Mouse (Mus musculus): ENCODE data around the gene Cdh13. TPM values are rescaled to one million over a fixed set of nuclear protein-coding genes. Genes with fewer than 3 reads are reported as not detected.

Gene Cdh13
- polyA plus RNA-seq, 1 experiment from 2014 or later = 3.0 TPM

DNA sequence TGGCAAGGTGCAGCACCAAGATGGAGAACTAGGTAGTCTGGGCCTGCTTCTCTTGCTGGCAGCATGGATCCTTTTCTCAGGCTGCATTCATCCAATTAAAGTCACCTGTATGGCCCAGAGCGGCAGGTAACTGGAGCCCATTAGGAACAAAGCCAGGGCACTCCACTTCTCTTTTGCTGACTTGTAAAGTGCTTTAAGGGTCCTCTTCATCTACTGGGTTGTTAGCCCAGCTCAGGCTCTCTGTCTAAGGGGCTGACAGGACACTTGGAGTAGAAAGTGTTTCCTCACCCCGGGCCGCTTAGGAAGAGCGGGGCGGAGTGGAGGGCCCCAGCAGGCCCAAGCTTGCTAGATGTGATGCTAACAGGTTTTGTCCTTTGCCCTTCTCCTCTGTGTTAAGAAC lies 12.9 kb downstream of the Cdh13 start:
- no peak for DNase-seq (ENCODE audit: low spot score)

DNA sequence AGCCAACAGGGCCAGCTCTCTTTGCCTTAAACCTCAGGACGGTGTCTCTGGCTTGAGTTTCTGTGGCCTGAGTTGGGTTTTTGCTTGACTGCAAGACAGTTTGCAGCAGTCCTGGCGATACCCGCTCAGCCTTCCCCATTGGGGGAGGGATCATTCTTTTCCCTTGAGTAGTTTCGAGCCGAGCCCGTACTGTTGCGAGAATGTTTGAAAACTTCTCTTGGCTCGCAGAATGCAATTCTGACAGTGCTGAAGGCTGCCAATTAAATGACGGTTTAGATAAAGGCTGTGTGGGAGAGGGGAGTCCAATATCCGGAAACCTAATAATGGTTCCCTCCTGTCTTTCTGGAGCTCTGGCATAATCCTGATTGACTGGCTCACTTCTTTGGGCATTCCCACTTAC lies 23.4 kb downstream of the Cdh13 start:
- no peak for DNase-seq (ENCODE audit: low spot score)

DNA sequence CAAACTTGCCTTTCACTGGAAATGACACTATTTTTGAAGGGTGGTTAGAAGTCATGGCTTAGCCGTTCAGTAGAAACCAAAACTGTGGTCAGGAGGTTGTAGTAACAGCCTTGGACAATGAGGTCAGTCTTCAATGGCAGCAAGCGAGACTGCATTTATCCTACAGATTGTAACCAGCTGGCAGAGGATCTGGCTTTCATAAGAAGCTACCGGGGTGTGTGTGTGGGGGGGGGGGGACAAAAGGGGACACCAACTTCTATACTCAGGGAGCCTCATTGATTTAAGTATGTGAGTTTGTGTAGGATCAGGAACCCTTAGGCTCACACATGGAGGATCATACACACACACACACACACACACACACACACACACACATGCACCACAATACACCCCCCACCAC lies 25.6 kb downstream of the Cdh13 start:
- no peak for DNase-seq (ENCODE audit: low spot score)

DNA sequence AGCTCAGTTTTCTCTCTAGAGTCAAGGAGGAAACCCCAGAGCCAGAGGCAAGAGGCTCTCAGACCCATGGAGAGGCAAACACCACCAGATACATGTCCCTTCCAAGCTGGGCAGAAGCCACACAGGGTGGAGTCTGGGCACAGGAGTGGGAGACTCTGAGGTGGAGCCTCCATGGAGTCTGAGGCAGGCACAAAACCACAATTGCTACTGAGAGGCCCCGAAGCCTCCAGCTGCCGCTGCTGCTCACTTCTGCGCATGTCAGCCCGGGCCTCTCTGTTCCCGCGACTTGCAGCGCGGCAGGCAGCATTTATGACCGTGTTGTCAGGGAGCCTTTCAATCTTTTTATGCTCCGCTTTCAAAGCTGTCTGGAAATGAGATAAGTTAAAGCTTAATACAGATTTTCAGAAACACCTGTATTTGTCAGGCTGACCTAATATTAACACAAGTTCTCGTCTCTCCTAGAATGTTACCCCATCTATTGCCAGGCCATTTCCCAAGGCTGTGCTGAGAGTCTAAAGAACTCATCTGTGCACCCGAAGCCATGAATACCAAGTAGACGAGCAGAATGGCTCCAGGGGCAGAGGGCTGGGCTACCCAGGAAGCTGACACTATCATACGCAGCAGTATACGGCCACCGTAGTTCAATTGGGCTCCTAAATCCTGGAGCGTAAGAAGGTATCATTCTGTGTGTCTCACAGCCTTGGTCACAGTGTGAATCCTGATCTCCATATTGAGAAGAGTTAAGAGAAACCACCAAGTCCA lies 30.1 kb downstream of the Cdh13 start:
- peak; percentile 12 for DNase-seq (ENCODE audit: low spot score)

DNA sequence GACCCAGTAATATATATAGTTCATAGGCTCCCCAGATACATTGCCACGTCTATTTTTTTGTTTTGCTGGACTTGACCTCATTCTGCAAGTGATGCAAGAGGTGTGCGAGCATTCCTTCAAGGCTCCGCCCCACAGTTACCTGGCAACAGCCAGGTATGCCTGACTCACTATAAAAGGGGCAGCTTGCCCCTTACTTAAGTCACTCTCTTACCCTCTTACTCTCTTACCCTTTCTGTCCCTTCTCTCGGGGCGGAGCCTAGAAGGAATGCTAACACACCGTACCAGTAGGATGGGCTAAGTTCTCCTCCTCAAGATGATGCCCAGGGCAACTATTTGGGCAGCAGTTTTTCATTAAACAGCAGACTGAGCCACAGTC lies 30.6 kb downstream of the Cdh13 start:
- DNase-seq (ENCODE audit: low spot score) = no peak

DNA sequence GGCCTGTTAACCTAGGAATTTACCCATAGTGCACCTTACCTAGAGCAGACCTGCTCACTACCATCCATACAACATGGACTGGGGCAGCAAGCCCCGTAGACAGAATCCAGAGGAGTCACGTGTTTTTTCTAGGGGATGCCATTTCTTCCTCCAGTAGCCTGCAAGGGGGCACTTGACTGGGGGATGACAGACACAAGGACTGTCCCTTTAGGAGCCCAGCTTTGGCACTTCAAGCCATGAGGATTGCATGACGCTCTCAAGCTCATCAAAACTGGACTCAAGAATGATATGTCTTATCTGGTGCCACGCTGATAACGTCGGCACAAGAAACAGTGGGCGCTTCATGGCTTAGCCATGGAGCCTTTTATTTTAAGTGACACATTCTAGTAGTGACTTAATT lies 31.4 kb downstream of the Cdh13 start:
- DNase-seq (ENCODE audit: low spot score) = no peak

DNA sequence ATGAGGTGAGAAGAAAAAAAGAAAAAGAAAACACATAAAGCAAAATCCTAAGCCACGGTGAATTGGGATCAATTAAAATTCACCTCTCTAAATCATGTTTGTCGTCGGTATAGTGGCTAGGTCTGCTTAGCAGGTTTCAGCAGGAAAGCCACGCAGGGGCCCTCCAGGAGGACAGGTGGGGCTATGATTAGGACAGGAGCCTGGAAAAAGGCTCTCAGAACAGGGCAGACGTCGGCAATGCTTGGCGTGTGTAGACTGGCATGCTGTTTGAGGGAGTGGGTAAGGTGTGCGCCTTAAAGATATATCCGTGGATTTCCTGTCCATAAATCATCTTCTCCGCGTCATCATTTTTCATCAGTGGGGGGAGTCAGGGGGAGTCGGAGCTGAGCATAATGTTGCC lies 32.9 kb downstream of the Cdh13 start:
- DNase-seq (ENCODE audit: low spot score) = no peak

DNA sequence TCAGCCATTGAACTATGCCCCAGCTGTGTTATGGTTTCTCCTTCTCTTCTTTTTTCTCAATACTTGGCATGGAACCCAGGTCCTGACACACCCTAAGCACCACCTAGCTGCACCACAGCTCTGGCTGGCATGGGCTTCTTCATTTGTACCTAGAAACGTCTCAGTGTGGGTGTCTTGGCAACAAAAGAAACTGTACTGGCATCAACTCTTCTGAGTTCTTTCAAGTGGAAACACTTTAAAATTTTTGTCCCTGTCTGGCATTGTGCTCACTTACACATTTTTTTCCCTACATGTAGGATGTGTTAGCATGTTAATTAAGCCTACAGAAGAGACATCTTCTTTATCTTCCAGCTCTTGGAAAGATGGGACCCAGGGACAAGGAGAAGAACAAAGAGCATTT lies 37.0 kb downstream of the Cdh13 start:
- DNase-seq (ENCODE audit: low spot score) = no peak

DNA sequence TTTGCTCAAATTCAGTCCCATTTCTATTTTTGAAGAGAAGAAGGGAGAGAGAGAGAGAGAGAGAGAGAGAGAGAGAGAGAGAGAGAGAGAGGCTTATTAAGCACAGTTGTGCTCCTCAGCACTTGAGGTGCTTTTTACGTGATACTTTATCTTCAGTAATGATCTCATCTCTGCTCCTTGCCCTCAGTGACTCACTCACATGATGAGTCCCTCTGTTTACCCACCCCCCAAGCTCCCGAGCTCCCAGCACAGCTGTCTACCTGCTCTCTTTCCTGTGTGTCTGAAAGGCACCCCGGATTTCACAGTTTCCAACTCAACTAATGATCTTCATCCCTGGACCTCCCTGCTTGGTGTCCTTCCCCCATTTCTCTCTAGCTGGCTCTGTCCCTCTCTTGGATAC lies 39.9 kb downstream of the Cdh13 start:
- no peak for DNase-seq (ENCODE audit: low spot score)

DNA sequence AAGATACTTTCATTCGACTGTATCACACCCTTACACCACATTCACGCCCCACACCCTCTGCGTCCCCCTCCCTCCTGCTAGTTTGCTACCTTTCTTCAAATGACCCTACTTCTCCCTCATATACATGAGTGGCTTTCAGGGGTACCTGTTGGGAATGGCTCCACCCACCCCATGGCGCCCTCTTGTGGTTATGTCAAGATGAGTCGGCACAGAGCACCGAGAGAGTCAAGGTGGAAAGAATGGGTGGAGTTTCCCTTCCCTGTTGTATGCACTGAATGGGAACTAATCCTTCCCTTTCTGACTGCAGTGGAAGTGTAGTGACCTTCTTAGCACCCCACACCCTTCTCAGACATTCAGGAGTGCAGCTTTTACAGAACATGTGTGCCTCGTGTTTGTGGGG lies 51.4 kb downstream of the Cdh13 start:
- DNase-seq (ENCODE audit: low spot score) = no peak

DNA sequence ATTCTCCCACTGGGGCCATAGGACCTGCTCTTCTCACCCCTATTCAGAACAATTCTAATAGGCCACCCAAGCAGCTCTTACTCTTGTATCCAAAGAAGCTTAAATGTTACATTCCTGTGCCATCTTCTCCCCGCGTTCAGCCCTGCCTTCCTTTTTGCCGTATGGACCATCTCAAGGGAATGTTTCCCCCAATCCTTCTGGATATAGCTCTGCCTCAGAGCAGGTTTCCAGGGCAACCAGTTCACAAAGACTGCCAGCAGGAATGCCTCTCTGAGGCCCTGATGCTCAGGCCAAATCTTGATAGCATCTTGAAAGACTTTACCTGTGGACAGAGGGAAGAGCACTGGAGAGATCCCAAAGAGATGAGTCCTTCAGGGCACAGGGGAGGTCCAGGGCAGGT lies 56.2 kb downstream of the Cdh13 start:
- no peak for DNase-seq (ENCODE audit: low spot score)

DNA sequence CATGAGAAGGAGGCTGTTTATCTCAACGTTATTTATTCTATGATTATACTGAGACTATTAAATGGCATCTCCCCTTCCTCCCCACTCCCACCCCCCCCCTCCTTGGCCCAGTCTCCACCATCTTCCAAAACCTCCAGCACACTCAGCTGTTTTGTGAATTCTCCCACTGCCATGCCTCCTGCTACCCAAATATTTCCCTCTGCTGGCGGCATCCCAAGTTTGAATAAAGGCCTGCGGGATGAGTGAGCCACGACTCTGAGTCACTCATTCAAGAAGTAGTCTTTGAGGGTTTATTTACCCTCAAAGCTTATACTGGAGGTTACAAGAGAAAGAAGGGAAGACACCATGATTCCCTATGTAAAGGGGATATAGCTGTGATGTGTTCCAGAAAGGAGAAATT lies 59.7 kb downstream of the Cdh13 start:
- no peak for DNase-seq (ENCODE audit: low spot score)

DNA sequence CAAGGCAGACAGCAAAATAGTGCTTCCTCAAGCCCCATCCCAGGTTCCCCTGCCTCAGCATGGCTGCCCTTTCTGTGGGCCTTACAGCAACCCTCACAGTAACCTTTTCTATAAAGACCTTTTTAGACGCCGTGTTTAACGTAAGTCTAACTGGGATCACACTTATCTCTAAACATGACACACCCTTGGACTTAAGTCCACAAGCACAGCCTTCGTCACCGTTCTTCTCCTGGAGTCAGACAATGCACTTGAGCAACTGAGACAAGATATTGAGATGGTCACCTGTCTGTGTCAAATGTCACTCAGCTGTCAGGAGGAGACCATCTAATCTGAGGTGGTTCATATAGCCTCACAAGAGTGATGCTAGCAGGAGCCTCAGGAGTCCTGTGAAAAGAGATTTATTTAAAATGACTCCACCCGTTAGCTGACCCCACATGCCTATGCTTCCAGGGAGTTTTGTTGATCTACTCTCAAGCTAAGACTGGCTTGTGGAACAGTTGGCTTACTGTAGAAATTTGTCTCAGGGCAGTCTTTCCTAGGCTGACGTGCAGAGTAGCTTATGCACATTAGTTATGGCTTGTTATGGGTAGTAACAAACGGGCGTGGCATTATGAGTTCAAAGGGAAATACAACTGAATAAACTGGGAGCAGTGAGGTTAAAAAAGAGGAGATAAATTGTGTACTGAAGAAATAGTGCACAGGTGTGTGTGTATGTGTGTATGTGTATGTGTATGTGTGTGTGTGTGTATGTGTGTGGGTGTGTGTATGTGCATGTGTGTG lies 65.4 kb downstream of the Cdh13 start:
- DNase-seq (ENCODE audit: low spot score) = no peak

DNA sequence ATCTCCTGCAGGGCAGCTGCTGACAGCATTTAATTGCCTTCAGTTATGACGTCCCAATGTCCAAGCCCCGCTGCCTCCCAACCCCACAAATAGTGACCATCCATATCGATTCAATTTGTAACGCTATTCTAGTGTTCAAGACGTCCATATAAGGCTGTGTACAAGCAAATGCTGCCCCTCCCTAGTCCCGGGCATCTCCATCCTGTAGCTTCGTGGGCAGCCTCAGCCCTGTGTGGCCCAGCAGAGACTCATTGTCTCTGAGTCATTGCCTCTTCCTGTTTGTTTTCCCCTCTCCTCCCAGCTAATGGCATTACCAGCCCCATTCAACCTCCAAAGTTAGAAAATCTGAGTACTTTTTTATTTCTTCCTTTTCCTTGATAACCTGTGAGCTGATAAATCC lies 66.6 kb downstream of the Cdh13 start:
- no peak for DNase-seq (ENCODE audit: low spot score)

DNA sequence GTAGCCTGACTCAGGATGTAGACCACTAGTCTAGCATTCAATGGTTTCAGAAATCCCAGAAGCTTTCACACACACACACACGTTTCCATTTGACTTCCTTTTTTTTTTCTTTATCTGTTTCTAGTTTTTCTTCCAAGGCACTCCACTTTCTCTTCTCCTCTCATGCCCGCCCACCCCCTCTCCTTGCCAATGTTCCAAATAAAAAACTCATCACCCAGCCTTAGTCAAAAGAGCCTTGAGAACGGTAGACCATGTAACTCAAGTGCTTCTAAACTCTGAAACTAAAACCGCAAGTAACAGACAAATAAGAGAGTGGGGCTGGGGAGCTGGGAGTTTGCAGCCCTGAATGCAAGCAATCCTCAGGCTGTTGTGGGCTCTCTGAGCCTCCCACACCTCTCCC lies 69.5 kb downstream of the Cdh13 start:
- DNase-seq (ENCODE audit: low spot score) = no peak

DNA sequence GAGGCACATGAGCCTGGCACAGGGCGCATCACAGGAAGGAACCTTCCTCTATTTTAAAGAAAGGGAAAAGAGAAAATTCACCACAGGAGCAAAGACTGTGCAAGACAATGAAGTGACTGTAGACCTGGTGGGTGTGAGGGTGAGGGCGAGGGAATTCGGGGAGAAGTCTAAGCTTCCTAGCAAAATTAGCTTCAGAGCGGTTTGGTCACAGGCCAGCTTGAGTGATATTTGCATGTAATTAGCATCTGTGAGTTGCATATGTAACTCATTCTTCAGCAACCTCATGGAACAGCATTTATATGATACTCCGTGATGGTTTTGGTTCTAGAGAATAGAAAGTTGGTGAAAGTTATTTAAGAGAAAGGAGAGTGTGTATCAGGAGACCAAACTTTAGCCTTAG lies 73.5 kb downstream of the Cdh13 start:
- no peak for DNase-seq (ENCODE audit: low spot score)

DNA sequence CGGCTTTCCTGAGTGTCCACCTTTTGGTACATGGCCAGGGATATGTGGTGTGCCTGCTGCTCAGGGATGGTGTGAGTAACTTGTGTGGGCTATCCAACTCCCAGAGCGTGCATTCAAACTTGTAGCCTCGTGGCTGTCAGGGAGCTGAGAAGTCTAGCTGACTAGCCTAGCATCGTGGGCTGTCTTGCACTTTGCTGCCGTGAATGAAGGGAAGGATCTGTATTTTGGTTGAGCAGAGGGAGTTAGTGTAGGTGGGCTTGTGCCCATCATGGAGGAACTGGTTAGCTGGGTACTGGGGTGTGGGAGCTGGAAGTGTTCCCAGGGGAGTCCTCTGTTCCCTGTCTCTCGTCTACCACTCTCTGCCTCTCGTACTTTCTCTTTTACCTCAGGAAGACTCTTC lies 74.1 kb downstream of the Cdh13 start:
- DNase-seq (ENCODE audit: low spot score) = no peak

DNA sequence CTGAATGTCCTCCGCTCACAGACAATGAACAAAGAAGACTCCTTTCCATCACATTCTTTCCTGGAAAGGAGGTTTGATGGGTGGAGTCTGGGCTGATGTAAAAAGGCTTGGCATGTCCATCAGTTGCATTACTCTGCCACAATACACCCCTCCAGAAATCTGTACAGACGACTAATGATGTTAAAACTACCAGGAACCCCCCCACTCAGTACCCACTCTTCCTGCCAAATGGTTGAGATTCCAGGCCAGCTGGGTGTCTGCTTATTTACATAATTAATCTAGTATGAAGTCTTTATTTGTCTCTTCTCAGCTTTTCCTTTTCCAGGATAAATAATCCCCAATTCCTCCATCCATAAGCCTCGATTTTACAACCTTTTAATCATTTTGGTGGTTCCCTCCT lies 80.2 kb downstream of the Cdh13 start:
- no peak for DNase-seq (ENCODE audit: low spot score)

DNA sequence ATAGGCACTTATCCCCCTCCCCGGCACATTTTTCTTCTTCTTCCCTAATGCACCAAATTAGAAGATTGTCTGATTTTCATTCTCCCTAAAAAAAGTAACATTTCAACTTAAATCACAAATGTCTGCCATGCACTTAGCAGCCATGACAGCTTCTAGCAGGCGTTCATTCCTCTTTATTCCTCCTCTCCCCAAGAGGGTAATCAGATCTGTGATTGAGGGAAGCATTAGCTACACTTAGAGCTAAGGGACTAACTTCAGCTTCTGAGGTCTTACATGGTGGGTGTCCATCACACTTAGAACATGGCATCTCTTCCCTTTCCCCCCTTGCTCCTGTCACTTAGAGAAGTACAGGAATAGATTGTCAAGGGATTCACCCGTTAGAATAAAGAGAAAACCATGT lies 89.6 kb downstream of the Cdh13 start:
- no peak for DNase-seq (ENCODE audit: low spot score)

DNA sequence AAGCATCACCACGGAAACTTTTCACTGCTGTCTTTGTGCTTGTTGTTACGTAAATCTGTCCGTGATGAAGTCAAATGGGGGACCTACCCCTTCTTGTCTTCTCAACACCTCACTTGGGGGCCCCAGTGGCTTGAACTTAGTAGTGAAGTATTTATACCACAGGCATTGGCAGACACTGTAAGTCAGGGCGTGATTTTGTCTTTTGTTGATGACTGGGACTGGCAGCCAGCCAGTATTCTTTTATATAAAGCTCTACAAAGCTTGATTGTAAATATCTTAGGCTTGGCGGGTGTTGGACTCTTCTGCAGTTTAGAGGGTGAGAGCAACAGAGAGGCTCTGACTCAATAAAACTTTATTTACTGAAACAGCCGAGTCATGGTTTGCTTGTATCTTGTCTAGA lies 91.2 kb downstream of the Cdh13 start:
- DNase-seq (ENCODE audit: low spot score) = no peak

DNA sequence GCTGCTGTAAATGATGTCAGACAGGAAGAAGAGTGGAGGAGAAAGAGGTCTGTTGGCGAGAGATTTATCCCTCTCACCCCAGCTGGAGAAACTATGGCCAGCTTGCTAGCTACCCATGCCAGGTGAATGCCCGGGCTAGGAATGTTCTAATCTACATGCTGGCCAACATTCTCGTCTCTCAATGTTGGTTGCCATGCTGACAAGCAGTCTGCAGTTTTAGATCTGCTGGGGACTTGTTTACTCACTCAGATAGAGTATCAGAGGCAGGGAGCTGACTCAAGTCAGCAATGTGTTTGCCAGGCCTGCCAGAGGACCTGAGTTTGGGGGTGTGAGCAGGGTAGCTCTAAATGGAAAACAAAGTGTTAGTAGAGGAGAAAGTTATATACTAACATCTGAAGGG lies 93.3 kb downstream of the Cdh13 start:
- no peak for DNase-seq (ENCODE audit: low spot score)

DNA sequence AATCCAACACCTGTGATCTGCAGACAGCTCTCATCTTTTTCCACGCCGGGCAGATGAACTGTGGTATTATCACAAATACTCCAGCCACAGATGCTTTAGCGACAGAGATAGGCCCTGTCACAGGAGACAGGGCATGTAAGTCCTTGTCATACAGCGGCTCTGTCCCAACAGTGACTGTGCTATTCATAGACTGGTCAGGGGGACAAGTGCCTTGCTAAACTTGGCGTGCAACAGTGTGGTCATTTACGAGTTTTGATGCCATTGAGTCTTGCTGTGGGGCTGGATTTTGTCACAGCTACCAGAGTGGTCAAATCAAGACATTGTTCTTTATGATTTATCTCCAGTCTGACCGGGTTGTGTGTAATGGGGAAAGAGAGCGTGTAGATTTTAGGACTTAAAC lies 95.5 kb downstream of the Cdh13 start:
- DNase-seq (ENCODE audit: low spot score) = no peak

DNA sequence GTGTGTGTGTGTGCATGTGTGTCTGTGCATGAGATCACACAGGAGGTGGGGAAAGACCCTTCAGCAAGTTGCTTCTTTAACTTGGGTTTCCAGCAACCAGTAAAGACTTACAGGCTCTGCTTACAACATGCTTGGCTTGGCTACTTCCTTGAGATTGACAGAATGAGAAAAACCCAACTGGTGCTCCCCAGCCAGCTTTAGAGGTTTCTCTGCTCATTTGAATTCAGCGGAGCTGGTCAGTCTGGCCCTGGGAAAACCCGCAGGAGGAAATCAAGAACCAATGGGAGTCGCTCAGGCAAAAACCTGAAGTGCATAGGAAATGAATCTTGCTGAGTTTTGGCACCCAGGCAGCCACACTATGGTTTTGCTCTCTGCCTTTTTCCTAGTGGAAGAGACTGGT lies 96.1 kb downstream of the Cdh13 start:
- no peak for DNase-seq (ENCODE audit: low spot score)

Measured in thymus, postnatal 0 days (tissue).